Mouse (Mus musculus): Measurements from ENCODE around the gene Adgrl3.

The Adgrl3 gene

DNA sequence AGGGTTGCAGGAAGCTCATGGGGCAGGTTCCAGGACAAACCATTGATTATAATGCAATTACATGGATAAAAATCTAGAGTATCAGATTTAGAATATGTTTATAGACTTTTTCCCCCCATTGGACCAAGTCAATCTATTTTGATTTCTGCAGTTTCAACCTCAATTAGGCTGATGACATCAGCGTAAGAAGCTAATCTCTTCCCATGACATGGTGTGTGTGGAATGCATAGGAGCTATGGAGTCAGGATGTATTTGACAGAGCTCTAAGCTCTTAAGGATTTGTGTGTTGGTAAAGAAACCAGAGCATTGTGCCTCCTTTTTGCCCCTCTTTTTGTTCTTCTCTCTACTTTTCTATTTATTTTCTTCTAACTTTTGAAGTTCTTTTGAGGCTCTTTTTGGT lies 812.1 kb downstream of the Adgrl3 start:
- DNase-seq (ENCODE audit: low read depth, low spot score) = no peak

DNA sequence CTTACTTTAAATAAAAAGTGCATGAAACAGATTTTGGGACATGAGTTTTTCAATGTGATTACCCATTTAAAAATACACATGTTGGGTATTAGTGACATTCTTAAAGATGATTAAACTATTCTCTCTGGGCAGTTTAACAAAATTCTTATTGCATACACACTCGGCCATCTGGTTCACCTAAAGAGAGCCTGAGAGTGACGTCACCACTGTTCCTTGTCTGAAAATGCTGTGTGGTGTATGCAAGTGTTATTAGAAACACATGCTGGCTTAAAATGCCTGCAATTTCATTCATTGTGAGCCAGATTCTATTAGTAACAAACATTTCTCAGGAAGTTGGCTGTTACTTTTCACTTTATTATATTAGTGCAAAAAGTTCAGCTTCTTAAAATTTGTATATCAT lies 812.7 kb downstream of the Adgrl3 start:
- DNase-seq (ENCODE audit: low read depth, low spot score) = peak; percentile 22

DNA sequence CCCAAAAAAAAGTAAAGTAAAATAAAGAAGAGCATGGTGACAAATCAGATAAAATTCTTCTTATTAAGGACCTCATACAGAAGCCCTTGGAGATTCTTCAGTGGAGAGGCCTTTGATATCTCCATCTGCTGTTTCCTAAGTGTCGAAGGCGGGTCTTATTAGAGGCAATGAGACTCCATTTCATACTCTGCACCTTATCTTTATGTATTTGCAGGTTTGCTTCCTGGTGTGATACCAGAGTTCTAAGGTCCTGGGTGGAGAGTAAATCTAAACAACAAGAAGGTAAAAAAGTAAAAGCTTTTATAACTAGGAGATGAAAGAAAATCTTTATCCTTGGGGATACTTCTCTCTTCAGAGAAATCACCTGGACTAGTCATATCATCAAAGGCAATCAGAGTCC lies 817.9 kb downstream of the Adgrl3 start:
- DNase-seq (ENCODE audit: low read depth, low spot score) = no peak

GRCm38 (mm10) chr5:81843798-81844197 lies 823.9 kb downstream of the Adgrl3 start:
- DNase-seq (ENCODE audit: low read depth, low spot score) = peak; percentile 7

GRCm38 (mm10) chr5:81870336-81870735 lies 850.4 kb downstream of the Adgrl3 start:
- no peak for DNase-seq (ENCODE audit: low read depth, low spot score)

Data from mesoderm, embryonic 11.5 days (tissue).